27 mouse cellular contexts compared by ENCODE assay signal in genomic region chr5:76437100-76437499, GRCm38 (mm10). TPM values are rescaled to one million over a fixed set of nuclear protein-coding genes. Genes with fewer than 3 reads are reported as not detected.
DNase-seq lines count a peak whose midpoint lies in the region; ATAC-seq and TF ChIP-seq lines count a peak whose summit lies in the region.
"Had no signal": no experiment of that assay in that cellular context is flagged by ENCODE, and none has a peak within 500 bp of the region (broad histone marks: within the 10 kb centered on the region; RNA-seq: fewer than 3 reads in every experiment).

No protein-coding gene starts in this region.

- H3K27me3 ChIP-seq in lung, embryonic 14.5 days (ENCODE audit: insufficient read depth, low read length): no peaks in the 10 kb centered on the region
- no peaks in the 10 kb centered on the region for H3K27me3 ChIP-seq in heart, embryonic 11.5 days (ENCODE audit: control insufficient read depth, insufficient read depth, low read length)
- H3K27me3 ChIP-seq: limb, embryonic 13.5 days; liver, embryonic 15.5 days; neural tube, embryonic 13.5 days had no signal

- no peaks in the 10 kb centered on the region for H3K4me1 ChIP-seq in lung, embryonic 14.5 days (ENCODE audit: insufficient read depth)
- no peaks in the 10 kb centered on the region for H3K4me1 ChIP-seq in heart, embryonic 11.5 days (ENCODE audit: control insufficient read depth, insufficient read depth, low read length)
- H3K4me1 ChIP-seq: hindbrain, embryonic 10.5 days; limb, embryonic 13.5 days; liver, embryonic 15.5 days; megakaryocyte, embryonic 14.5 days; neural tube, embryonic 13.5 days had no signal

- H3K36me3 ChIP-seq in lung, embryonic 14.5 days (ENCODE audit: insufficient read depth): no peaks in the 10 kb centered on the region
- H3K36me3 ChIP-seq in heart, embryonic 11.5 days (ENCODE audit: control insufficient read depth, insufficient read depth, low read length): no peaks in the 10 kb centered on the region
- H3K36me3 ChIP-seq: G1E; hindbrain, embryonic 10.5 days; limb, embryonic 13.5 days; liver, embryonic 15.5 days; neural tube, embryonic 13.5 days had no signal

- TF ChIP-seq CTCF in lung, embryonic 14.5 days (IDR thresholded peaks at IDR 0.05; ENCODE audit: low read depth): no peak

- no peak overlapping the region for H3K4me2 ChIP-seq in lung, embryonic 14.5 days
- H3K4me2 ChIP-seq in heart, embryonic 11.5 days: no peak overlapping the region
- H3K4me2 ChIP-seq: limb, embryonic 13.5 days; liver, embryonic 15.5 days; neural tube, embryonic 13.5 days had no signal

- peak; percentile 30 for DNase-seq in adipocyte (ENCODE audit: low spot score)
- DNase-seq in lung, embryonic 14.5 days: peak; percentile 25
- DNase-seq in lung, postnatal 36 days: peak; percentile 83
- no peak for DNase-seq in layer of hippocampus, postnatal 10 days (ENCODE audit: low spot score in 2 of 2)
- no peak for DNase-seq in cerebellum, adult 11-12 months
- DNase-seq: adrenal gland, postnatal 25 days; cerebellum, adult 8-10 months; forebrain, postnatal 0 days; gastrocnemius, postnatal 36 days; right cerebral cortex, postnatal 14 days; thymus, postnatal 14 days had no signal

- no peak overlapping the region for H3K4me3 ChIP-seq in lung, embryonic 14.5 days (ENCODE audit: low read depth, low read length)
- no peak overlapping the region for H3K4me3 ChIP-seq in heart, embryonic 11.5 days (ENCODE audit: low read depth, low read length)
- H3K4me3 ChIP-seq: hindbrain, embryonic 10.5 days; limb, embryonic 13.5 days; liver, embryonic 15.5 days; megakaryocyte, embryonic 14.5 days; neural tube, embryonic 13.5 days had no signal

- no peak overlapping the region for H3K9ac ChIP-seq in lung, embryonic 14.5 days
- no peak overlapping the region for H3K9ac ChIP-seq in heart, embryonic 11.5 days (ENCODE audit: low read depth, low read length)
- H3K9ac ChIP-seq: forebrain, postnatal 0 days; limb, embryonic 13.5 days; liver, embryonic 15.5 days; neural tube, embryonic 13.5 days had no signal

- no peak overlapping the region for H3K27ac ChIP-seq in lung, embryonic 14.5 days (ENCODE audit: low read depth)
- no peak overlapping the region for H3K27ac ChIP-seq in heart, embryonic 11.5 days (ENCODE audit: low read depth, low read length)
- H3K27ac ChIP-seq: hindbrain, embryonic 10.5 days; hindbrain, postnatal 0 days; limb, embryonic 13.5 days; liver, embryonic 15.5 days; neural tube, embryonic 13.5 days had no signal

- ATAC-seq in lung, embryonic 14.5 days (ENCODE audit: insufficient read depth): peak; percentile 87
- no peak for ATAC-seq in megakaryocyte-erythroid progenitor cell, adult 5-6 weeks (replicated peaks; ENCODE audit: low FRiP score, low TSS enrichment, poor library complexity, severe bottlenecking)
- no peak for ATAC-seq in heart, embryonic 11.5 days (replicated peaks; ENCODE audit: insufficient number of reproducible peaks, low FRiP score, low TSS enrichment)
- ATAC-seq: forebrain, postnatal 0 days; hindbrain, postnatal 0 days; intestine, postnatal 0 days had no signal

- no peaks in the 10 kb centered on the region for H3K9me3 ChIP-seq in lung, embryonic 14.5 days (ENCODE audit: low read depth, low read length)
- no peaks in the 10 kb centered on the region; the same call in 1 of the 2 replicates for H3K9me3 ChIP-seq in heart, embryonic 11.5 days (replicated peaks; ENCODE audit: control insufficient read depth, low read length)
- H3K9me3 ChIP-seq: G1E; hindbrain, embryonic 10.5 days; liver, embryonic 15.5 days had no signal

- WGBS in lung, embryonic 14.5 days: 63% methylated on average over 5 of the region's 5 CpGs
- WGBS in heart, embryonic 11.5 days (ENCODE audit: insufficient replicate concordance): 78% methylated on average over 5 of the region's 5 CpGs

RNA-seq across cellular contexts. Expression of gene Gm7271, which starts 46.7 kb away (rescaled TPM):
- not detected in 2 replicates for polyA plus RNA-seq in lung, embryonic 14.5 days (2014; fragmentation: Nextera tagmentation; extraction: Ambion mirVana)
- not detected for total RNA-seq in layer of hippocampus, postnatal 10 days (2021)
- total RNA-seq in megakaryocyte-erythroid progenitor cell, adult 5-6 weeks (2014; fragmentation: Nextera tagmentation): not detected in 2 replicates
- total RNA-seq in megakaryocyte-erythroid progenitor cell, adult 5-6 weeks (2017): not detected in 2 replicates
- not detected in 2 replicates for polyA plus RNA-seq in heart, embryonic 11.5 days (2014; fragmentation: Nextera tagmentation; extraction: Ambion mirVana)
- total RNA-seq: adrenal gland, postnatal 25 days; forebrain, postnatal 0 days; G1E; gastrocnemius, postnatal 36 days; hindbrain, postnatal 0 days; layer of hippocampus, postnatal 14 days; monocyte, adult 5-6 weeks had no signal
- polyA plus RNA-seq: forebrain, postnatal 0 days; G1E; heart, postnatal 0 days; intestine, postnatal 0 days; kidney, embryonic 16.5 days; large intestine, adult 2 months; limb, embryonic 13.5 days; liver, embryonic 15.5 days; spleen, adult 2 months had no signal

Comparison
In these comparisons a context has a peak if more than half of its experiments do, and no peak if none do; other contexts are left out.
1. DNase-seq: peak in adipocyte (single experiment), lung, embryonic 14.5 days (single experiment) and lung, postnatal 36 days (single experiment); none in layer of hippocampus, postnatal 10 days (0 of 2) and cerebellum, adult 11-12 months (single experiment).